Mouse (Mus musculus) brain, embryonic 14.5 days (tissue): ENCODE measurements around the gene Tmtc1. TPM values are rescaled to one million over a fixed set of nuclear protein-coding genes. Genes with fewer than 3 reads are reported as not detected.

Experiments used
- DNase-seq: peaks from one replicate; pipeline ENCODE4 v3.0.0-alpha.2; 2011; ENCODE audit warnings: low read depth
- CTCF ChIP-seq: fragments of 200-500 bp; IDR thresholded peaks from 2 replicates; pipeline ENCODE4 v1.5.1; 2012; ENCODE audit warnings: inconsistent platforms, mild to moderate bottlenecking, moderate library complexity, borderline replicate concordance; ENCODE audit not compliant: insufficient read depth, insufficient read length; ENCODE audit errors: extremely low read depth
- POLR2A ChIP-seq: fragments of 200-500 bp; IDR thresholded peaks from 2 replicates; pipeline ENCODE4 v1.6.1; 2012; ENCODE audit warnings: mild to moderate bottlenecking, inconsistent platforms, borderline replicate concordance; ENCODE audit not compliant: poor library complexity, insufficient read depth, insufficient read length, severe bottlenecking; ENCODE audit errors: extremely low read depth
- polyA plus RNA-seq: library from polyadenylated mRNA; depleted of rRNA; stranded (reverse); fragments of >200 nt; gene quantifications from 2 replicates; pipeline ENCODE4 v1.2.3, GENCODE M21; 2012

Gene Tmtc1
- polyA plus RNA-seq, 1 experiment = 11.8 TPM

DNA sequence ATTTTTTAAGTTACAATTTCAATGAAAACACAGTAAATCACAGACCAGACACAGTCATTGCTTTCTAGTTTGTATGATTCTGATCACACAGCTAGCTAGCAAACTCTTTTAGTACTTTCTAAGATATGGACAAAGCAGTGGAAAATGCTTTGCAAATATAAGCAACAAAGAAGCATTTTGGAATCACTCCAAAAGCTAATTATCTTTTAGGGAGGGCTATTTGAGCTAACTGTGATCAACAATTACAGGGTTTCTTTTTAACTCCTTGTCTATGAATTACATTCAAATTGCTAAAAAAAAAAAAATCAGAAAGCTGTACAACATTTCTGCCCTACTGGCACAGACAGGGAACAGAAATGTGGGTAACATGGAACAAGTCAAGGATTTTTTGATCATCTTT lies 114.2 kb downstream of the Tmtc1 start:
- peak; percentile 53 for DNase-seq
- TF ChIP-seq CTCF (no peak), POLR2A (no peak)

DNA sequence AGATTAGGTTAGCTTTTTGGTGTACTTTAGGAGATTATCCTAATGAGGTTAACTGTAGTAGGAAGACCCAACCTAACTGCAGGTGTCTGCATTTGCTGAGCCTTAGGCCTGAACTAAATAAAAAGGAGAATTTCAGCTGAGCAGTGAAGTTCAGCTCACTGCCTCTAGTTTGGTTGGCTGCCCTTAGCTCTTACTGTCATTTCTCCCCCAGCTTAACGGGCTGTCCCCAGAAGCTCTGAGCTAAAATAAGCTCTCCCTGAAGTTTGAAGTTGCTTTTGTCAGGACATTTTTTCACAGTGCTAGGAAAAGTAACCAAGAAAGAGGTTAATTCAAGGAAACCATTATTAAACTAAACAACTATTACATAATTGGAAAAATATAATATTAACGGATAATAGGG lies 115.3 kb downstream of the Tmtc1 start:
- no peak for TF ChIP-seq POLR2A
- no peak for TF ChIP-seq CTCF
- DNase-seq = no peak

DNA sequence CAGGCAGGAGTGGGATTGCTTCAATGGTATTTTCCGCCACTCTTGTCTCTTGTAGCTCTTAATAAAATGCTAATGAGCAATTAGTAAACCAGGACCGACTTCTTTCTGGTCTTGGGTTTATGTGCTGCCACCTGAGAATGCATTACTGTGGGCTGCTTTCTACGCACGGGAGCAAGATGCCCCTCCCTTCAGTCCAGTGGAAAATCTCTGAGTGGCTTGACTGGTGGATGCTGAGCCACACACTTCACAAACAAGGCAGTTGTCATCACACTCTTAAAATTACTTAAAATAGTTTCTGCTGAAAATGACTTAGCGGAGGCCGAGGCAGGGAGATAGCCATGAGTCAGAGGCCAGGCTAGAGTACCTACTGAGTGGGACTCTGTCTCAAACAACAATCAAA lies 116.1 kb downstream of the Tmtc1 start:
- DNase-seq = peak; percentile 19
- TF ChIP-seq CTCF (no peak), POLR2A (no peak)

DNA sequence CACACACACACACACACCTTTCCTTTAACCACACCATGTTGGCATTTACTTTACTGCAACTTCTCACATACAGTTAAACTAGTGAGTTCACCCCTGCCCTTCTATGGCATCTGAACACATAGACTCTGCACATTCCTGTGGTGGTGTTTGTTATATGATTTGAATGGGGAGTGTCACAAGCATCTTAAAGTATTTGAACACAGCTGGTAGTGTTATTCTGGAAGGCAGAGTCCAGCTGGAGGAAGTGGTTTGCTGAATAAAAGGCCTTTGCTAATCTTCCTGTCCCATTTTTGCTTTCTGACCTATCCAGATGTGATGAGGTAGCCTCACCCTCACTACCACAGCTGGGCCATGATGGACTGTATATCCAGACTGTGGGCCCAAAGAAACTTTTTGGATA lies 125.5 kb downstream of the Tmtc1 start:
- TF ChIP-seq CTCF (no peak), POLR2A (no peak)
- DNase-seq = no peak

DNA sequence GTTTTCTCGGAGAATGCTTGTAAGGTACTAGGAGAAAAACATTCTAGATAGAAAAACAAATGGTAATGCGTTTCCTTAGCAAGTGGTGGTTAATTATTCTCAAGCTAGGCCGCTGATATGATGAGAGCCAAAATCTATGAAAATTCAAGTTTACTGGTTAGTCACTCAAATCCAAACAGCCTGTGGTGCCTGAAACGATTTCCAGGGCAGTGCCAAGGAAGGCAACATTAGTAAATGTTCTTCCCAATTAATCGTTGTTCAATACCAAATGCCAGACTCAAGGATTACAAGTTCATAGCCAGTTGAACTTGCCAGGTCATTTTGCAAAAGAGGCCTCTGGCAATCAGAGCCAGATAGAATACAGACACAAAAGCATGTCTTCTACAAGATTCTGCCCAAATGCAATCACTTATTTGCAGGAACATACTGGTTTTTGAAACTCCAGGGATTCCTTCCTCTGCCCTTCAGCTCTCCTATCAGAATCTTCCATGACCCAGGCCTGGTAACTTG lies 128.6 kb downstream of the Tmtc1 start:
- TF ChIP-seq POLR2A (no peak), CTCF (no peak)

DNA sequence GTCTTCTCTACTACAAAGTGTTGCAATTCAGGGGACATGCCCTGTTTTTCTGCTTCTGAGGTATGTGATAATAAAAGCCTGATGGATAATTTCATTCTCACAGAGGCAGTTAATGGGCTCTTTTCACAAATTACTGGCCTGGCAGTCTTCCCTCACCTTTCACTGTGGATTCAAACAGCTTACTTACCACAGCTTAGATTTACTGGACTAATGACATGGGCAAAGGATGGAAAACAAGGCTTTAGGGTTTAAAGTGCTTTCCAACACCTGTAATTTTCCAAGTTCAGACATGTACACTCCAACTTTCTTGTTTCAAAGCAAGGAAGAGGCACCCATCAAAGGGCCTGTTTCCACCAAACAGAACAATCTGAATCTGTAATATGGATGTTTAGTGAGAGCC lies 129.1 kb downstream of the Tmtc1 start:
- DNase-seq = peak; percentile 47
- TF ChIP-seq CTCF (no peak), POLR2A (no peak)

More for the DNA sequence above, 128.6 kb downstream of the Tmtc1 start:
- DNase-seq = peak; percentile 25

DNA sequence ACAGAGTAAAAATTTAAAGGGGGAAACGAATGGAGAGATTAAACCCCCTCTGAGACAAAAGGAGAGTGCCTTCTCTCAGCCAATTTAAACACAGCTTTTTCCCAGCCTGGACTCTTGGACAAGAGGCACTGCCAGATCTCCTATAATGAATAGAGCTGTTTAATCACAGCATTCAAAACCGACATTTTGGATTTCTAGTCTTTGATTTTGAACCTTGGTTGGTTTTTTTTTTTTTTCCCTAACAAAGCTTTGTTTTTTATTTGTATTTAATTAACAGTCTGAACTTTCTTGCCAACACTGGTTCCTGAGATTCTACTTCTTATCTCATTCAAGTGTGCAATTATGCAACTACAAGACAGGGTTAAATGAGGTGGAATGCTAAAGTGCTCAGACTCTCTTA lies 133.2 kb downstream of the Tmtc1 start:
- peak; percentile 65 for DNase-seq
- TF ChIP-seq CTCF (no peak), POLR2A (no peak)

DNA sequence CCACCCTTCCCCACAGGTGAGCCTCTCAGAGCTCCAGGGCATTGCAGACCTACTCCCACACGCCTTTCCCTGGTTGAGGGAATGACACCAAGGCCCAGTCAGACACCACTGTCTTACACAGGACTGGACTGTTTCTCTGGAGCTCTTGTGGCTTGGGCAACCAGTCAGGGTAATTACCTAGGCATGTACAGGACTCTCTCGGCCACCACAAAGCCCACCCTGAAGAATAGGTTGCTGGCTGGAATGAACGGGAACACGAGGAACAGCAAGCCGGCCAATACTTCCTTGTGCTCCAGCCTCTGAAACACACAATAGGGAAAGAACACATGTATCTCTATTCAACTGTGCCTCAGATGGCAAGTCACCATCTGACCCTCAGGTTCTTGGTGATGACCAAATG lies 138.4 kb downstream of the Tmtc1 start:
- no peak for TF ChIP-seq POLR2A
- no peak for TF ChIP-seq CTCF
- no peak for DNase-seq

DNA sequence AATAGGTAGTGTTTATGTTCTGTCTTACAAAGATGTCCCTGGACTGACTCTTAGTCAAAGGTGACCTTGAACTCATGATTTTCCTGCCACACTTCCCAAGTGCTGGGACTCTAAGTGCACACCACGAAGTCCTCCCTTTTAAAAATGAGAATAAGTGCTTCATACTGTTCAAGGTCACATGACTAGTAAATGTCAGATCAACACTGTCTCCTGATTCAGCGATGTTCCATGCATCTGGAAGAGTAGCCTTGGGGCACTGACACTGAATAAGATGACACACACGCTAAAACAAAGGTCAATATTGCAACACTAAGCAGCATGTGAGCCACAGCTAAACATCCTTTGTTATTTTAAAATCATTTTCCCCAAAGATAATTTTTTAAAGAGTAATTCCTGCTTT lies 139.0 kb downstream of the Tmtc1 start:
- no peak for DNase-seq
- no peak for TF ChIP-seq CTCF
- TF ChIP-seq POLR2A = no peak

DNA sequence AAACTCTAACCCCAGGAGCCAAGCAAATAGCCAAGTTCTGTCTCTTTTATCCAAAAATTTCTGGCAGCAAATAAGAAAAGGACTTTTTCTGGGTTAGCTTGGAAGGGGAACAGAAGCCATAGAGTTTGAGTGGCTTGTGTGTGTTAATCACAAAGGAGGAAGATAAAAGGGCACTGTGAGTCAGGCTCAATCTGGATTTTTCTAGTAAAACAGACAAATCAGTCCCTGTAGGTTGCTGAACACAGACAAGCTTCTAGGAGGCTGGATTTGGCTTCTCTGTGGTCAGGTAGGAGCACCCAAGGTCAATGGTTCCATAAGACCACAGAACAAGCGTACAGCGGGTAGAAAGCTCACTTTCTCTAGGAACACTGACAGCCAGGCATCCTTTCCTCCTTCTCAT lies 141.9 kb downstream of the Tmtc1 start:
- TF ChIP-seq POLR2A (no peak), CTCF (no peak)
- peak; percentile 19 for DNase-seq

DNA sequence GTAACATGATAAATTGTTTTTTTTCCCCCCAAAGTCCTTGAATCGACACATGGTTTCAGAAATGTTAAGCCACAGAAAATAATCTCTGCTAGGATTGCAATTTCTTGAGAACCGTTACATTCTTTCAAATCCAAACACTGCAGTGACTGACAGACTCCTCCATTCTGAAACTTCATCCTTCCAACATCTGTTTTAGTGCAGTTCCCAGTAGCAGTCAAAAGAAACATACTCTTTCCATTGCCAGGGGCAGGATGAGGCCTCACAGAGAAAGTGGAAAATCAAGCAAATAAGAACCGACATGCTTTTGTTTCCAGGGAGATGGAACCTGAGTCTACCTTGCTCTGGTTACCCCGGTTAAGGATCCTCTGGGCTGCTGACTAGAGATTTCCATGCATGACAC lies 147.1 kb downstream of the Tmtc1 start:
- DNase-seq = no peak
- TF ChIP-seq CTCF (no peak), POLR2A (no peak)

DNA sequence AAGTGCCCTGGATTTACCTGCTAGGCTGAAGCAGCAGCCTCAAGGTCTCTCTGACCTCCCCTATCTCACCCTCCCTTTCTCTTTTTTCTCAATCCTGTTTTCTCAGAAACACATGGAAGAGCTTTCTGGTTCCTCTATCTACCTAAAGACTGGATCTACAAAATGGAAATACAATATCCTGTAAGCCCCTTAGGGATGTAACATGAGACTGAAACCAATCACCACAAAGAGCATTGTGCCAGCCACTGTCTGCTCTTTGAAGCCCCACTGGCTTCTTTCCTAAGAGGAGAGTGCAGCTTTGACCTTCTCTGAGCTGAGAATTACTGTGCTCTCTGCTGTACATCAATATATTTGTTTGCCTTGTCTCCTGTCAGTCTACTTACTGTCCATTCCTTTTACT lies 147.8 kb downstream of the Tmtc1 start:
- TF ChIP-seq CTCF (no peak), POLR2A (no peak)
- DNase-seq = no peak
